Mouse (Mus musculus) MEL (cell line): ENCODE results near the gene Tmod1. TPM values are rescaled to one million over a fixed set of nuclear protein-coding genes. Genes with fewer than 3 reads are reported as not detected.

ENCODE experiments used
- DNase-seq: peaks from one replicate; pipeline ENCODE4 v3.0.0; 2011; ENCODE audit warnings: low read depth, low spot score
- H3K27ac ChIP-seq: 2 replicates; pipeline ENCODE4 v1.5.1; 2012; ENCODE audit warnings: low read depth, mild to moderate bottlenecking, control low read depth, low read length, moderate library complexity; ENCODE audit not compliant: control insufficient read depth
- H3K27me3 ChIP-seq, 2 experiments: fragments of 150-350 bp in 1 of 2; sonication (generic) in 1 of 2; 2 replicates each; pipeline ENCODE4 v1.6.1; 2012; ENCODE audit warnings: low read length in 2 of 2, mild to moderate bottlenecking in 2 of 2, improper control_type of control experiment in 1 of 2, moderate library complexity in 1 of 2; ENCODE audit not compliant: insufficient read depth in 2 of 2, control insufficient read depth in 1 of 2
- H3K36me3 ChIP-seq, 2 experiments: 2 replicates each; pipeline ENCODE4 v1.6.1; 2012 to 2014; ENCODE audit warnings: low read length in 2 of 2, improper control_type of control experiment in 1 of 2, inconsistent platforms in 1 of 2, mild to moderate bottlenecking in 1 of 2; ENCODE audit not compliant: insufficient read depth in 2 of 2, control insufficient read depth in 1 of 2
- H3K4me1 ChIP-seq, 2 experiments: fragments of 150-350 bp in 1 of 2; sonication (generic) in 1 of 2; 2 replicates each; pipeline ENCODE4 v1.6.1; 2012; ENCODE audit warnings: low read length in 2 of 2, improper control_type of control experiment in 1 of 2, mild to moderate bottlenecking in 1 of 2; ENCODE audit not compliant: insufficient read depth in 2 of 2, control insufficient read depth in 1 of 2
- H3K4me3 ChIP-seq, 2 experiments: fragments of 150-350 bp in 1 of 2; sonication (generic) in 1 of 2; 2 replicates each; pipeline ENCODE4 v1.5.1; 2012; ENCODE audit warnings: low read depth in 2 of 2, low read length in 2 of 2, mild to moderate bottlenecking in 2 of 2, moderate library complexity in 2 of 2, control low read depth in 1 of 2, improper control_type of control experiment in 1 of 2; ENCODE audit not compliant: control insufficient read depth in 1 of 2, insufficient read depth in 1 of 2
- H3K79me2 ChIP-seq: 2 replicates; pipeline ENCODE4 v1.6.1; 2012; ENCODE audit warnings: mild to moderate bottlenecking, low read length, moderate library complexity; ENCODE audit not compliant: control insufficient read depth, poor library complexity, insufficient read depth
- H3K9ac ChIP-seq: 2 replicates; pipeline ENCODE4 v1.6.1; 2012; ENCODE audit warnings: low read depth, mild to moderate bottlenecking, control low read depth, low read length, moderate library complexity; ENCODE audit not compliant: control insufficient read depth, poor library complexity, severe bottlenecking
- H3K9me3 ChIP-seq: fragments of 150-350 bp; sonication (generic); replicated peaks from 2 replicates; pipeline ENCODE4 v1.6.1; 2012; ENCODE audit warnings: mild to moderate bottlenecking, low read length, improper control_type of control experiment, moderate library complexity; ENCODE audit not compliant: insufficient read depth
- CHD1 ChIP-seq: IDR thresholded peaks from 2 replicates; pipeline ENCODE4 v1.6.1; 2012; ENCODE audit warnings: low read depth, mild to moderate bottlenecking, inconsistent platforms, low read length, improper control_type of control experiment
- CHD2 ChIP-seq: IDR thresholded peaks from 2 replicates; pipeline ENCODE4 v1.6.1; 2011; ENCODE audit warnings: low read length, improper control_type of control experiment
- EP300 ChIP-seq, 2 experiments: IDR thresholded peaks; 2 replicates each; pipeline ENCODE4 v1.6.1; 2011; ENCODE audit warnings: improper control_type of control experiment in 2 of 2, low read length in 2 of 2, low read depth in 1 of 2, mild to moderate bottlenecking in 1 of 2
- GABPA ChIP-seq: IDR thresholded peaks from 2 replicates; pipeline ENCODE4 v1.6.1; 2012; ENCODE audit warnings: low read depth, mild to moderate bottlenecking, inconsistent platforms, low read length, improper control_type of control experiment, moderate library complexity
- GATA1 ChIP-seq: IDR thresholded peaks from 2 replicates; pipeline ENCODE4 v1.6.1; 2011; ENCODE audit warnings: low read depth, low read length, improper control_type of control experiment
- HCFC1 ChIP-seq: IDR thresholded peaks from 2 replicates; pipeline ENCODE4 v1.6.1; 2012; ENCODE audit warnings: low read depth, mild to moderate bottlenecking, inconsistent platforms, low read length, improper control_type of control experiment, moderate library complexity
- MAX ChIP-seq: IDR thresholded peaks from 2 replicates; pipeline ENCODE4 v1.6.1; 2011; ENCODE audit warnings: low read length, improper control_type of control experiment
- MXI1 ChIP-seq: IDR thresholded peaks from 2 replicates; pipeline ENCODE4 v1.6.1; 2011; ENCODE audit warnings: mild to moderate bottlenecking, low read depth, low read length, improper control_type of control experiment
- MYC ChIP-seq: IDR thresholded peaks from 2 replicates; pipeline ENCODE4 v1.6.1; 2011; ENCODE audit warnings: low read depth, mild to moderate bottlenecking, low read length, improper control_type of control experiment, moderate library complexity
- NELFE ChIP-seq: IDR thresholded peaks from 2 replicates; pipeline ENCODE4 v1.6.1; 2011; ENCODE audit warnings: low read depth, low read length, improper control_type of control experiment
- POLR2A ChIP-seq, 2 experiments: IDR thresholded peaks; 2 replicates each; pipeline ENCODE4 v1.6.1; 2011 to 2012; ENCODE audit warnings: low read length in 2 of 2, mild to moderate bottlenecking in 2 of 2, control low read depth in 1 of 2, improper control_type of control experiment in 1 of 2, low read depth in 1 of 2, moderate library complexity in 1 of 2; ENCODE audit not compliant: control insufficient read depth in 1 of 2, insufficient read depth in 1 of 2, poor library complexity in 1 of 2
- POLR2AphosphoS5 ChIP-seq: IDR thresholded peaks from 2 replicates; pipeline ENCODE4 v1.6.1; 2012; ENCODE audit warnings: low read depth, borderline replicate concordance, mild to moderate bottlenecking, inconsistent platforms, low read length, moderate library complexity, mixed read lengths
- RAD21 ChIP-seq: IDR thresholded peaks from 2 replicates; pipeline ENCODE4 v1.6.1; 2011; ENCODE audit warnings: mild to moderate bottlenecking, low read depth, low read length, improper control_type of control experiment
- SMC3 ChIP-seq: IDR thresholded peaks from 2 replicates; pipeline ENCODE4 v1.6.1; 2011; ENCODE audit warnings: low read depth, low read length, improper control_type of control experiment
- USF2 ChIP-seq, 2 experiments: IDR thresholded peaks; 2 replicates each; pipeline ENCODE4 v1.6.1; 2011 to 2012; ENCODE audit warnings: improper control_type of control experiment in 2 of 2, low read length in 2 of 2, borderline replicate concordance in 1 of 2, inconsistent platforms in 1 of 2, low read depth in 1 of 2, mild to moderate bottlenecking in 1 of 2; ENCODE audit not compliant: insufficient read depth in 1 of 2
- ZC3H11A ChIP-seq: IDR thresholded peaks from 2 replicates; pipeline ENCODE4 v1.6.1; 2012; ENCODE audit warnings: low read depth, mild to moderate bottlenecking, inconsistent platforms, low read length, improper control_type of control experiment
- polyA plus RNA-seq, 2 experiments: library from polyadenylated mRNA; stranded (reverse) in 1 of 2; unstranded in 1 of 2; fragments of >175 nt in 1 of 2; fragments of >200 nt in 1 of 2; gene quantifications; 2 replicates each; pipeline versions ENCODE4 v1.2.1 to v1.2.4; 2012; ENCODE audit warnings: low replicate concordance in 2 of 2, low read depth in 1 of 2; ENCODE audit not compliant: insufficient read length in 2 of 2, insufficient read depth in 1 of 2, missing spikeins in 1 of 2
- total RNA-seq: library from RNA; depleted of rRNA; stranded (reverse); fragments of 300-350 nt; gene quantifications from 2 replicates; pipeline ENCODE4 v1.2.3, GENCODE M21; 2012

The Tmod1 gene
- total and polyA plus RNA-seq, 3 experiments, result 2.3 to 8.1 TPM; not detected in 1

DNA sequence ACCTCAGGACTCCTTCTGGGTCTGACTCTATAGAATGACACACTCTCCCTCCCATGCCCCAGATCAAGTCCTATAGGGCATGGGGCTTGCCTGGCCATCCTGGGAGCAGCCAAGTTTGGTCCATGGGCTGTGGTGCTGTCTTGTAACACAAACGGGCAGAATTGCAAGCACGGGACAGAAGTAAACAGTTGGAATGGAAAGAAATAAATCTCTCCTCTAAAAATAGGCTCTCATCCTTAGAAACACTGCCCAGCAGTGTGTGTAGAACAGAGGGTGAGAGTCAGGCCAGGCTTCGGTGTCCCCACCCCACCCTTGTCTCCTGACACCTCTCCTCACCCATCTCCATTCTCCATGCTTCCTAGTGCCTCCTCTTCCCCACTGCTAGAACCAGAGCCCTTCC, 29.3 kb downstream of the Tmod1 start:
- H3K79me2 ChIP-seq, result no peaks in the 10 kb centered on the region
- H3K4me1 ChIP-seq, result peaks cover 0 to 11% of the 10 kb centered on the region in 2 experiments; a peak in 2 of 4 replicates
- peaks cover 0 to under 1% of the 10 kb centered on the region in 2 experiments; a peak in 2 of 4 replicates for H3K36me3 ChIP-seq
- DNase-seq, result no peak
- TF ChIP-seq EP300 (IDR thresholded peaks at IDR 0.05; ENCODE audit: low read depth in 1 of 2, low read length in 2 of 2) (no peak), MXI1 (no peak), POLR2A (IDR thresholded peaks at IDR 0.05; ENCODE audit: control insufficient read depth in 1 of 2, insufficient read depth in 1 of 2, low read depth in 1 of 2, low read length in 2 of 2, poor library complexity in 1 of 2) (no peak), SMC3 (no peak), CHD1 (no peak), USF2 (IDR thresholded peaks at IDR 0.05; ENCODE audit: borderline replicate concordance in 1 of 2, insufficient read depth in 1 of 2, low read depth in 1 of 2, low read length in 2 of 2) (no peak), RAD21 (no peak), MYC (no peak), MAX (no peak), HCFC1 (no peak), POLR2AphosphoS5 (no peak), NELFE (no peak), GABPA (no peak), GATA1 (no peak)
- no peaks in the 10 kb centered on the region for H3K27me3 ChIP-seq
- no peak overlapping the region for H3K27ac ChIP-seq
- H3K4me3 ChIP-seq, result no peak overlapping the region
- no peaks in the 10 kb centered on the region for H3K9me3 ChIP-seq
- no peak overlapping the region for H3K9ac ChIP-seq

DNA sequence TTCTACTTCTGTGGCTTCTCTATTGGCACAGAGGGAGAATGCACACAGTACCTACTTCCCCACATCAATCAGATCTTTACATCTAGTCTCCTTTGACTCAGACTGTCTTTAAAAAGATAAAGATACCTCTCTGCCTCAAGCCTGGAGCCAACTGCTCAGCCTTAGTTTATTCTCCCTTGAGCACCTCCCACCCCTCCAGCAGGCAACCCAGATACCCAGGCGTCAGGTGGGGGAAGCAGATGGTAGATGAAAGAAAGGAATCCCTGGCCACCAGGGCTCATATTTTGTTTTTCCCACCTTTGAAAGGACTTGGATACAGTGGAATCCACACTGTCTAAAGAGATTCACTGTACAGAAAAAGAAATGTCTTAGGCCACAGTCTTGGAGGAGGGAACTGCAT, 29.8 kb downstream of the Tmod1 start:
- no peak overlapping the region for H3K4me3 ChIP-seq
- no peak for DNase-seq
- peaks cover 0 to 14% of the 10 kb centered on the region in 2 experiments; a peak in 2 of 4 replicates for H3K4me1 ChIP-seq
- no peak overlapping the region for H3K27ac ChIP-seq
- no peak for TF ChIP-seq ZC3H11A
- no peak for TF ChIP-seq USF2 (IDR thresholded peaks at IDR 0.05; ENCODE audit: borderline replicate concordance in 1 of 2, insufficient read depth in 1 of 2, low read depth in 1 of 2, low read length in 2 of 2)
- TF ChIP-seq CHD2, result no peak
- no peaks in the 10 kb centered on the region for H3K79me2 ChIP-seq
- H3K27me3 ChIP-seq, result no peaks in the 10 kb centered on the region
- H3K36me3 ChIP-seq, result peaks cover 0 to 6% of the 10 kb centered on the region in 2 experiments; a peak in 2 of 4 replicates
- no peak overlapping the region for H3K9ac ChIP-seq
- H3K9me3 ChIP-seq, result no peaks in the 10 kb centered on the region
